Mouse (Mus musculus) NIH3T3 (cell line): ENCODE results near the gene Rgs21.

Experiments used
- DNase-seq: peaks from one replicate; pipeline ENCODE4 v3.0.0-alpha.2; 2012; ENCODE audit warnings: low read depth

Gene Rgs21

GRCm38 (mm10) chr1:144567567-144567966 is at the start of gene Rgs21:
Gene Rgs21 (minus strand): TSS chr1:144567667.
- DNase-seq, result no peak

- DNase-seq, result peak; percentile 83
Observed at GRCm38 (mm10) chr1:144604071-144604470, 36.6 kb upstream of the Rgs21 start.

- peak; percentile 90 for DNase-seq
Observed at GRCm38 (mm10) chr1:144602987-144603386, 35.5 kb upstream of the Rgs21 start.

- DNase-seq, result peak; percentile 26
Observed at GRCm38 (mm10) chr1:144579321-144579720, 11.9 kb upstream of the Rgs21 start.

GRCm38 (mm10) chr1:144572972-144573371 is 5.5 kb upstream of the Rgs21 start:
- DNase-seq, result peak; percentile 66

GRCm38 (mm10) chr1:144569905-144570304 is 2.4 kb upstream of the Rgs21 start:
- DNase-seq, result peak; percentile 43

- no peak for DNase-seq
Observed at GRCm38 (mm10) chr1:144545142-144545541, 22.3 kb downstream of the Rgs21 start.

- DNase-seq, result no peak
Observed at GRCm38 (mm10) chr1:144544497-144544961, 22.9 kb downstream of the Rgs21 start.

GRCm38 (mm10) chr1:144531746-144532145 is 35.7 kb downstream of the Rgs21 start:
- no peak for DNase-seq

- no peak for DNase-seq
Observed at GRCm38 (mm10) chr1:144517878-144518426, 49.5 kb downstream of the Rgs21 start.

GRCm38 (mm10) chr1:144502241-144502640 is 65.2 kb downstream of the Rgs21 start:
- DNase-seq, result peak; percentile 52

- DNase-seq, result no peak
Observed at GRCm38 (mm10) chr1:144500423-144500822, 67.0 kb downstream of the Rgs21 start.

- no peak for DNase-seq
Observed at GRCm38 (mm10) chr1:144499719-144500118, 67.7 kb downstream of the Rgs21 start.

GRCm38 (mm10) chr1:144498725-144499124 is 68.7 kb downstream of the Rgs21 start:
- DNase-seq, result no peak

- DNase-seq, result peak; percentile 57
Observed at GRCm38 (mm10) chr1:144498051-144498450, 69.4 kb downstream of the Rgs21 start.

GRCm38 (mm10) chr1:144493336-144493735 is 74.1 kb downstream of the Rgs21 start:
- DNase-seq, result peak; percentile 26

- DNase-seq, result no peak
Observed at GRCm38 (mm10) chr1:144488223-144488835, 79.1 kb downstream of the Rgs21 start.
